Mouse (Mus musculus) heart, postnatal 0 days (tissue): Measurements from ENCODE around the gene Lcn6.

Source experiments
- CTCF ChIP-seq: IDR thresholded peaks from 2 replicates; pipeline ENCODE4 v1.5.1; 2016; ENCODE audit warnings: antibody characterized with exemption, control low read depth, low read depth
- EP300 ChIP-seq: IDR thresholded peaks from 2 replicates; pipeline ENCODE4 v1.6.1; 2016; ENCODE audit warnings: antibody characterized with exemption, low read depth

DNA sequence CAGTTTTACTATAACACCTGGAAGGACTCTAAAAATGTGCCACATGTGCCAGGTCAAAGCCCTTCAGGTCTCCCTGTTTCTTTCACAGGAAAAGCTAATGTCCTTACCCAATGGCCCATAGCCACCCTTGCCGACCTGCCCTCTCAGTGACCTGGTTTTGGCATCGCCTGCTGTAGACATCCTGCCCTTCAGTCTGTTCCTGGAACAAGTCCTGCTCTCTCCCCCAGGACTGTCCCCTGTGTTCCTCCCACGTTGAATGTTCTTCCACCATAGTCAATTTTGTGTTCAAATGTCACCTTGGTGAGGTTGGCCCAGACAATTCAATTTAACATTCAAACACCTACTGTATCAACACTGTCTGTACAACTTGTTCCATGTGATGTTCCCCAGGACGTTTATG, 20.4 kb downstream of the Lcn6 start:
- TF ChIP-seq EP300 (no peak), CTCF (no peak)
